Mouse (Mus musculus) retina, postnatal 7 days (tissue): ENCODE results near the gene Gm6871.
A peak's percentile ranks its signal among the peaks of the same experiment; 100 is the strongest.
"Not testable (repeated sequence)": the region's sequence is repeated elsewhere in the genome, so short reads cannot be mapped to it uniquely, and the experiment has no call there.

Experiments
- DNase-seq: peaks from one replicate; pipeline ENCODE4 v3.0.0-alpha.2; 2012; ENCODE audit warnings: low read depth, low spot score

Gm6871 gene

DNA sequence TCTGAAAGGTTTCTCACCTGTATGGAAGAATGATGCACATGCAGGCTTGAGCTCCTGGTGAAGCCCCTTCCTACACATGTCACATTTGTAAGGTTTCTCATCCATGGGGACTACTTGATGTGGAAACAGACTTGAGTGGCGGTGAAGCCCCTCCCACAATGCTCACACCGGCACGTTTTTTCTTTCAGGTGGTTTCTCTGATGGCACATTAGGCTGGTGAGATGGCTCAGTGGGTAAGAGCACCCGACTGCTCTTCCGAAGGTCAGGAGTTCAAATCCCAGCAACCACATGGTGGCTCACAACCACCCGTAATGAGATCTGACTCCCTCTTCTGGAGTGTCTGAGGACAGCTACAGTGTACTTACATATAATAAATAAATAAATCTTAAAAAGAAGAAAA, at the start of gene Gm6871:
TSS of gene Gm6871 (minus strand) at position 101 of the 400 bp plus-strand sequence.
- DNase-seq: not testable (repeated sequence)

DNA sequence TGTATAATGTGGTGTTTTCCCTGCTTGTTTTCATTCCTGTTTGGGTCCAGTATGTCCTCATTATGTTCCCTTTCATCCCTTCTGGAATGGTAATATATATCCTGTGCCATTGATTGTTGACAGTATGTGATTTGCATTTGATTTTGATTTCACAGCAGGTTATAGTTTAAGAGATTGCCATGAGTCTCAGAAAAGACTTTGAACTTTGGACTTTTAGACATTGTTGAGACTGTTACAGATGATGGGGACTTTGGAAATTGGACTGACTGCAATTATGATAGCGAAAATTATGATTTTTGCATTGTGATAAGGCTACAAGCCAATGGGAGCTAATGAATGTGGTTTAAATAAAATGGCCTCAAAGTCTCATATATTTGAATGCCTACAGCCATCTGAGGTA, 42.8 kb upstream of the Gm6871 start:
- not testable (repeated sequence) for DNase-seq

DNA sequence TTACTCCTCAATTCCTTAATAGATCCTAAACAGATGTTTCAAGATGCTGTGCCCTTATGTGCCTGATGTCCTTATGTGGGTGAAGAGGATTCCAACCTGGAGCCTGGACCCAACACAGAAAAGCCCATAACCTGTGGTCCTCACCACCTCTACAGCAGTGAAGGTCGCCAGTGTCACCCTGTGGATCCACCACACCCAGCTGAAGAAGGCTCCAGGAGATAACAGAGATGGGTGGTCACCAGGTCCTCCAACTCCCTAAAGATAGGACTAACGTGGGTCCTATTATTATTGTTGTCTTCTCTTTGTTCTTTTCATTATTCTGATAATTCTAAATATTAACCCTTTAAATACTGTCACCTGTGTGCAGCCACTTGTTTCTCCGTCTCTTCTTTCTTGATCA, 38.2 kb upstream of the Gm6871 start:
- no peak for DNase-seq

DNA sequence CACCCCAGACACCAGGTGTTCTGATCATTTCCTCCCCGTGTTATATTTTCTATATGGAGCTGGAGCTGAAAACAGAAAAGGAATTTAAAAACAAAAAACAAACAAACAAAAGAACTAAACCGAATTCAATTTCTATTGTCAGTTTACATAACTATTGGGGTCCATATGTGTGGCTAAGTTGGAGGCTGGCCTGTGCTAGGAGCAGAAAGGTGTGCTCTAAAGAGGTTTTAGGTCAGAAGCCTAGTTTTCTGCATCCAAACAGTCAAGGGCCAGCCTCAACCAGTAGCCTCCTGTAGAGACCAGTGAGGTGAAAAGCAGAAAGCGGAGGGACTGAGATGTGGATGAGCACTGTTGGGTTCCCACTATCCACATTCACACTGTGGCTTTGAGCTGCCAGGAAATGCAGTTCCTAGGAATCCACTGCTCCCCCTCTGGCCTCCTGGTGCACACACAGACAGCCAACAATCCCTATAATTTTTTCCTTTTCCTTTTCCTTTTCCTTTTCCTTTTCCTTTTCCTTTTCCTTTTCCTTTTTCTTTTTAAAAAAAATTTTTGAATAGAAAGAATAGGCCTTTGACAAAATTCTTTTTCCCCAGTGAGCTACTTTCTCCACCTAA, 26.6 kb upstream of the Gm6871 start:
- no peak for DNase-seq

DNA sequence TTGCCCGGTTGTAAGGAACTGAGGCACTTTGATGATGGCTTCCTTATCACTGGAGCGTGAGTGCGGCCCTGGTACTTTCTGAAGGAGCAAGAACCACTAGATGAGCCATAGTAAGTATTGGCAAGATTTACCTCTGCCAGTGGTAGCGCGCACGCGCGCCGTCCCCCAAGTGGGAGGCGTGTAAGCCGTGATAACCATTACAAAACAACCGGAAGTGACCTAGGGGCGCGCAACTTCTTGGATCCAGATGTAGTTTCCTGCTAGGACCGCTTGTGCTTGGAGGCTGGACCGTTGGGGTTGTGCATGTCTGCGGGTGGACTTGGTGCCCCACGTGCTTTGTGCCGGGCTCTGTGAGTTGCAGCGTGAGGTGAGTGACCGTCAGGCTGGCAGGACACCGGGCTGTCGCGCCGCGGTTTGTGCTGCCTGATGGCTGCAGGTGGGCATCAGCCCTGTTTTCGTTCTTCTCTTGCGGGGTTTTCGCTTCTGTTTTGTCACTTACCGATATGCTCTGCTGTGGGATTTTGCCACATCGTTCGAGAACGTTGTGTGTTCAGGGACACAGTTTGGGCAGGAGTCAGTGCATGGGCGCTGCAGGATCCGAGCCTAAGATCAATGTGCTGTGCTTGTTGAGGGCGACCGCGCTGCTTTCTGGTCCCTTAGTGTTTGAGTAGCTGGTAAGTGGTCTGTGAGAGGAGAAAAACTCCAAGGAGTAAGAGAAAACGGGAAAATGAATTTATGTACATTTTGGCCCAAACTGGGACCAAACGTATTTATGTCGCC, 25.8 kb upstream of the Gm6871 start, which contains the start of gene 2610021A01Rik:
TSS of gene 2610021A01Rik (plus strand) at position 197 of the 780 bp plus-strand sequence.
- peak; percentile 86 for DNase-seq

DNA sequence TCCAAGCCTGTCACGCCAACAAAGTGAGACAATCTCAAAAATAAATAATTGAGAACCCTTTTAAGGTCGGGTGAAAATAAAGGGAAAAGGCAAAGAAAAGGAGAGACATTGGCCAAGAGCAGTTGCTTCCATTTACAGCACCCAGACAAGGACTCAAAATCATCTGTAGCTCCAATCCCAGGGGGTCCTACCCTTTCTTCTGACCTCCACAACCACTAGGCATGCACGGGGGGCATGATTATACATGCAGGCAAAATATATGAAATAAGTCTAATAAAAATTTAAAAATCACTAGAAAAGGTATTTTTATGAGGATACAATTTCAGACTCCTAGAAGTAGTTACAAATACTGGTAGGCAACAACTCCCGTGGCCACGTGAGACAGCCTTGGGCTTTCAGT, 25.2 kb upstream of the Gm6871 start:
- DNase-seq: no peak

DNA sequence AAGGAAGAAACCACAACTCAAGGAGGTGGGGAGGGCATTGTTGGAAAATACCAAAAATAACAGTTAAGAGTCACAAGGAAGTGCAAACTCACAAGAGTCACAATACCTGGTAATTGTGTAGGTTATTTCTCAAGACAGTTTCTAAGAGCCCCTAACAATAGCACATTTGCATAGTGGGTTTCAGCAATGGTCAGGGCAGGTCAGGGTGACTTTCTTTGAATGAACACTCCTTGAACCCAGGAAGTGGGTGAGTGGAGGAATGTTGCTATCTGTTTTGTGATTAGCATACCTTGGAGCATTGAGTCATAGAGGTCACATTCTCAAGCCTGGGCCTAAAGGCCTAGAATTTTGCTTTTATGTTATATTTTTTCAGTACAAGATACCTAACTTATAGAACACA, 14.4 kb upstream of the Gm6871 start:
- DNase-seq: not testable (repeated sequence)

DNA sequence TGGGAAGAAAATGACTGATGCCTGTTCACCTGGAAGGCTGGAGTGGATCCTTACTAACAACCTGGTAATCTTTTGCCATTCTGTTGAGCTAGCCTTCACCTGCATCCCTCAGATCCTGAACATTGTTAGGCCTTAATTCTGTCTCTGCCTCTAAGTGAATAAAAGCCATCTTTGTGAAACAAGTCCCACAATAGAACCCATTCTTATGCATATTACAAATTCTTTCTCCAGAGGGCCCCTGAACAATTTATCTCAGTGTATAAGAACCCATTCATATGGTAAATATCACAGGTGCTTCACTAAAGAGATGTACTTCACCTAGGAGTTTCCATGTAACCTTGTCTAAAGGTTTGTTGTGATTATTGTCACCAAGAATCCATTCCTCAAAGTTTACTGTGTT, 8.6 kb upstream of the Gm6871 start:
- DNase-seq: no peak

DNA sequence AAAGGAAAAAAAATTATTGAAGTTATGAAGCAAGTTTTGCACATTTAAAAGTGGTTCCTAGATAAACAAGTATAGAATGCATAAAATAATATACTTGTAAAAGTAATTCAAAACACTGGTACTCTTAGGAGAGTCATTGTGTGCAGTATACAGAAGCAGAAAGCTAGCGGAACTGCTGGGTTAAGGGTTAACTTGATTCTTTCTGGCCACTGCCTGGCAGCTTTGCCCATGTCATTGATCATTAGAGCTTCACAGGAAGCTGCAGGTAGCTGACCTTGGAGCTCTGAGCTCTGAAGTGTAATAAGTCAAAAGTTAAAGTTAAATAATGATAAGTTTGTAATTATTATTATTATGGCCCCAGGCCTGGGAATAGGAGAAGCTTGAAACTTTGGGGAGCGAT, 4.5 kb upstream of the Gm6871 start:
- DNase-seq: no peak

DNA sequence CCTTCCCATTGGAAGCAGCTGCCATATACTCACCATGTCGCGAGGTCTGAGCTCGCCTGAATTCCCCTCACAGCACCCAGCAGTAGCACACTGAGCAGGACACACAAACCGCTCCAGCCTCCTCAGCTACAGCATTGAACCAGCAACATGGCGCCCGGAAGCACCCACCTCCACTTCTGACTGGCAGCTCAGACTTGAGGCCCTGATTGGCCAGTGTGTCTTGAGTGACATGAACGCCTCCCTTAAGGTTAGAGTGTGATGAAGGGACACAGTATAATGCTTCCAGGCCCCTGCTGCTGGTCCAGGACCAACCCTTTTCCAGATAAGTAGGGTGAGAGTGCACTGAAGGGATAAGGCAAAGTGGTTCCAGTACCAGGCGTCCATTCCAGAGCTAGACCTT, 12.8 kb downstream of the Gm6871 start:
- DNase-seq: no peak

DNA sequence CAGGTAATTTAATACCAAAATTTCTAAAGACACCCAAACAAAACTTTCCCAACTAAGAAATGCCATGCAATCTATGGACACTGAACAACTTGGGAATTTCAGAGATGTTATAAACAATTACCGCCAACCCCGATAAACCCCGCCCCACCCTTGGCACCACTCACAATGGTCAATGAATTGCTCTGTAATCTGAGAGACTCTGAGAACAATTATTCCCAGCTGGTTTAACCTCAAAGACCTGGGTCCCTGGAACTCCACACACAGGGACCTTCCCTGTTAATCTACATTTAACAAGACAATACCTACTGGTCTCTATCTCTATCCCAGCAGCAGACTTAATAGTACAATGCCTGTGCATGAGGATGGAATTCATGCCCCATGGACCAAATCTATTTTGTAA, 60.8 kb downstream of the Gm6871 start:
- DNase-seq: no peak

DNA sequence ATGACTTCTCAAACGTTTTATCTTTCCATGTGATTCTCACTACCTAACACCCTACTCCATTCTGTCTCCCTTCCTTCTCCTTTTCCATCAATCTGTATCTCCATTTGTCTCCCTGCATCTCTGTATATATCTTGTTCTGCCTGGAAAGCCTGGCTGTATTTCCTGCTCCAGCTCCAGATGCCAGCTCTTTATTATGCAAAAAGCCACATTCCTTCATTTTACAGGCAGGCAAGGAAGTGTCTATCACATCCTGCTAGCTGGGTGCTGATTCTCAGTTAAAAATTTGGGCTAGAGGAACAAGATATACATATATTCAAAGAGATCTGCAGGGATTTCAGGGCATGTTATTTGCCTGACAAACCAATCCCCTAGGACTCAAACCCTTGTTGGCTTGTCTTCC, 61.3 kb downstream of the Gm6871 start:
- DNase-seq: no peak

DNA sequence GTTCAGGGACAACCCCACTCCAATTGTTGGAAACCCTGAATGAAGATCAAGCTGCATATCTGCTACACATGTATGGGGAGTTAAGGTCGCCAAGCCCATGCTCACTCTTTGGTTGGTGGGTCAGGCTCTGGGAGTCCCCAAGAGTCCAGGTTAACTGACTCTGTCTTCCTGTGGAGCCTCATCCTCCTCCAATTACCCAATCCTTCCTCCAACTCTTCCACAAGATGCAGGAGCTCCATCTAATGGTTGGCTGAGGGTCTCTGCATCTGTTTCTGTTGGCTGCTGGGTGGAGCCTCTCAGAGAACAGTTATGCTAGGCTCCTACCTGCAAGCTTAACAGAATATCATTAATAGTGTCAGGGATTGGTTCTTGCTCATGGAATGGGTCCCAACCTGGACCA, 71.1 kb downstream of the Gm6871 start:
- no peak for DNase-seq

DNA sequence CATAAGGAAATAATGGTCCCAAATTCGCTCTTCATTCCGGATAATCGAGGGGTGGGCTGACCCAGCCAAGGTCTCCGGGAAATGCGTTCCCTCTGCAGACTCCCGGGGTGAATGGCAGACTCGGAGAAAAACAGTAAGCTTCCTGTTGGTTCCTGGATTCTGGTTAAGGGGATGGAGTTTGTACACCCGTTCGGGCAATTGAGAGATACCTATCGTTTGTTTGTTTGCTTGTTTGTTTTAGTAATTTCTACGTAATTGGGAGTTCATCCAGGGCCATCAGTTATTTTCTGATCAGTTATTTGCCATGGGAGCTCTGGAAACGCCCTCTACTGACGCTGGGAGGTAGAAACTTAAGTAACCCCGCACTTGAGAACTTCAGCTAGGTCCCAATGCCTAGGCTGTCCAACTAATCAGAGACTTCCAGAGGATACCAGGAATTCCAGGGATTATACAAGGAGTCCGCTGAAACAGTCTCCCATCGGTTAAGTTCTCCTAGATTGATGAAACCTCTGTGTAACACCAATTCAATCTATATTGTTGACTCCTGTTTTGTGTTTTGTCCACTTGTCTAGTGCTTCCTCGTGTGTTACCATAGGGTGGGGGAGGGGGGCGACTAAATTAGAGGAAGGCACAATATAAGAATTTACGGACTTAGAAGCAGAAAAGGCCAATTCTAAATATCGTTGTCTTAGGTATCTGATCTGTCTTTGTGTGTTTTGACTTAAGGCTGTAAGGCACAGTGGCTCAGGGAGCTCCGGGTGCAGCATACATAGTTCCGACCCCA, 73.1 kb downstream of the Gm6871 start:
- peak; percentile 6 for DNase-seq

DNA sequence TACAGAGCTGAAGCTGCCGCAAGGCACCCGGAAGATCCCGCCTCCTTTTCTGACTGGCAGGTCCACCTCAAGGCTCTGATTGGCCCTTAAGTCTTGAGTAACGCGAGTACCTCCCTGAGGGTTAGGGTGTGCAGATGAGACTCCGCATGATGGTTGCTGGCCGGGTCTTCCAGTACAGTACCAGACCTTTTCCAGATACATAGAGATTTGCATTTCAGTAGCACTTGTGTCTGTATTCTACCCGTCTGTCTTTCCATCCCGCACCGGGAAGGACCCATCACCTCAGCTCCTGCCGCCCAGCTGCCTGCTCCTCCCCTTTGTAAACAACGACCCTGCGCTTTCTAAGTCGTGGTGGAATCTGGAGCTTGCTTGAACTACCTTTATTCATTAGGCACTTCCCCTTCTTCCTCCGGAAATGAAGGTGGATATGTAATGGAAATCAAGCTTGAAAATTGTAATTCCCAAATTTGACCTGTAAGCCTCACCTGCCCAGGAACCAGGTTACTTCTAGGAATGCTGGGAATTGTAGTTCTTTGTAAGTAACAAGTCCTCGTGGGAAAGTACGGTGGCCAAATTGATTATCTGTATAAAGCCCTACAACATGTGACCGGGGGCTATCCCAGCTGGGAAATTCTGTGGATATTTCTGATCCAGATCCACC, 73.9 kb downstream of the Gm6871 start, which contains the start of the genes Gm20449 and AW146154:
TSS of gene Gm20449 (minus strand) at position 29 of the 661 bp plus-strand sequence.
TSS of gene AW146154 (minus strand) at position 502 of the 661 bp plus-strand sequence.
- DNase-seq: peak; percentile 76

DNA sequence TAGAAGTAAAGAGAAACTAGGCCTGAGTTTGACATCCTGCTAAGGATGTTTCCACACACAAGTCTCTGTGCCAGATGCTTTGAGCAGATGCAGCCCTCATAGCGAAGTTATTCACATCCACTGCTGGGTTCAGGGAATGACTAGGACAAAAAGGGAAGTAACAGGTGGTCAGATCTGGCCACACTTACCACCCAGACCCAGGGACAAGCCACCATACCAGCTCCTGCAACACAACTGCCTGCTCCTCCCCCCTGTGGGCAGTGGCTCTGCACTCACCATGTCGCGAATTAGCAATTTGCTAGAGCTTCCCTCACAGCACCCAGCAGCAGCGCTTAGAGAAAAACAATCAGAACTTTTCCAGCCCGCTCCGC, 74.5 kb downstream of the Gm6871 start:
- DNase-seq: not testable (repeated sequence)

DNA sequence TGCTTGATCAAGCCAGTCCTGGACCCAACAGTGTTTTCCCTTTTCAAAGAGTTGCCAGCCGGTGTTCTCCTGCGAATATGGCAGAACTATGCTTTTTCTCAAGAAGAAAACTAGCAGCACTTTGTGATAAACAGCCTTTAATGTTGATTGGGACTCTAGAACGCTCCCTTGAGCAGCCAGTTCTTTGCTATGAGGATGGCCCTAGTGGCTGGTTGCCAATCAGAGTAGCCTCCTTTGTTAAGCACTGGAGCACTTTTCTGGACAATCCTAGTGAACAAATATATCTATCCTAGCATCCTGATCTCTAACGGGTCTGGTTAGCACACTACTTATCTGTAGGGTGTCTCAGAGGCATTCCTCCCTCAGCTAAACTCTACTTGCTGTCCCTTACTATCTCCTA, 75.0 kb downstream of the Gm6871 start:
- not testable (repeated sequence) for DNase-seq

DNA sequence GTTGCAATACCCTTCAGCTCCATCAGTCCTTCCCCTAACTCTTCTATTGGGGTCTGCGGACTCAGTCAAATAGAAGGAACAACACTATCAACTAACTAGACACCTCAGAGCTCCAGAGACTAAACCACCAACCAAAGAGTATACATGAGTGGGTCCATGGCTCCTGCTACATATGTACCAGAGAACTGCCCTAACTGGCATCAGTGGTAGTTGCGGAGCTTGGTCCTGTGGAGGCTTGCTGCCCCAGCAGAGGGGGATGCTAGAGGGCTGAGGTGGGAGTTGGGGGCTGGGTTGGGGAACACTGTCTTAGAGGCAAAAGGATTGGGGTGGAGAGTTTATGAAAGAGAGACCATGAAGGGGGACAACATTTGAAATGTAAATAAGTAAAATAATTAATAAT, 75.6 kb downstream of the Gm6871 start:
- no peak for DNase-seq
